Mouse (Mus musculus) neural tube, embryonic 13.5 days (tissue): ENCODE data around the gene Dennd1b. TPM values are rescaled to one million over a fixed set of nuclear protein-coding genes. Genes with fewer than 3 reads are reported as not detected.

Source experiments
- ATAC-seq: fragments of 200-750 bp; cut with Nextera tagmentation; 2 replicates; pipeline ENCODE4 v1.8.0; 2017; ENCODE audit warnings: low read depth, mild to moderate bottlenecking, moderate TSS enrichment, moderate library complexity
- H3K27ac ChIP-seq: fragments of 300-500 bp; sonication (generic); replicated peaks from 2 replicates; pipeline ENCODE4 v1.5.1; 2015; ENCODE audit warnings: moderate library complexity, mild to moderate bottlenecking, inconsistent platforms
- H3K27me3 ChIP-seq: fragments of 300-500 bp; sonication (generic); 2 replicates; pipeline ENCODE4 v1.6.1; 2015; ENCODE audit warnings: mild to moderate bottlenecking, inconsistent platforms
- H3K36me3 ChIP-seq: fragments of 300-500 bp; sonication (generic); 2 replicates; pipeline ENCODE4 v1.6.1; 2015; ENCODE audit warnings: mild to moderate bottlenecking, inconsistent platforms
- H3K4me1 ChIP-seq: fragments of 300-500 bp; sonication (generic); replicated peaks from 2 replicates; pipeline ENCODE4 v1.6.1; 2015; ENCODE audit warnings: inconsistent platforms
- H3K4me2 ChIP-seq: fragments of 300-500 bp; sonication (generic); 2 replicates; pipeline ENCODE4 v1.6.1; 2015; ENCODE audit warnings: inconsistent platforms, mild to moderate bottlenecking, moderate library complexity
- H3K4me3 ChIP-seq: fragments of 300-500 bp; sonication (generic); 2 replicates; pipeline ENCODE4 v1.5.1; 2015; ENCODE audit warnings: mild to moderate bottlenecking, inconsistent platforms
- H3K9ac ChIP-seq: fragments of 300-500 bp; sonication (generic); 2 replicates; pipeline ENCODE4 v1.6.1; 2015; ENCODE audit warnings: moderate library complexity, mild to moderate bottlenecking, inconsistent platforms
- H3K9me3 ChIP-seq: fragments of 300-500 bp; sonication (generic); 2 replicates; pipeline ENCODE4 v1.6.1; 2016; ENCODE audit warnings: inconsistent platforms
- WGBS: fragments of 180-500 bp; shearing (Covaris S2); methylation state at CpG from one replicate; pipeline ENCODE4 v1.1.7; 2015; 5-methylcytosine and 5-hydroxymethylcytosine counted together
- polyA plus RNA-seq: library from polyadenylated mRNA; unstranded; fragments of >200 nt; fragmentation: Nextera tagmentation; extraction: Ambion mirVana; gene quantifications from 2 replicates; pipeline ENCODE4 v1.2.1, GENCODE M21; 2015

Gene Dennd1b
- polyA plus RNA-seq, 1 experiment from 2014 or later = 8.0 TPM

- Histone ChIP-seq H3K4me3 (no peak overlapping the region), H3K27me3 (no peaks in the 10 kb centered on the region), H3K36me3 (no peaks in the 10 kb centered on the region; the same call in 1 of the 2 replicates), H3K9ac (no peak overlapping the region), H3K27ac (no peak overlapping the region), H3K9me3 (no peaks in the 10 kb centered on the region), H3K4me2 (no peak overlapping the region), H3K4me1 (peaks cover 7% of the 10 kb centered on the region; the same call in 1 of the 2 replicates)
- 82% methylated on average over 4 of the region's 4 CpGs for WGBS
- ATAC-seq = no peak
Measured at GRCm38 (mm10) chr1:139098088-139098487, 134.9 kb downstream of the Dennd1b start.

GRCm38 (mm10) chr1:139101725-139102124, 138.5 kb downstream of the Dennd1b start:
- Histone ChIP-seq H3K27ac (peak overlapping the region; percentile 71; the same call in 1 of the 2 replicates), H3K27me3 (no peaks in the 10 kb centered on the region), H3K9me3 (no peaks in the 10 kb centered on the region), H3K4me3 (no peak overlapping the region), H3K36me3 (peaks cover 16% of the 10 kb centered on the region), H3K4me1 (peaks cover 7% of the 10 kb centered on the region; the same call in 1 of the 2 replicates), H3K9ac (no peak overlapping the region), H3K4me2 (no peak overlapping the region)
- no peak for ATAC-seq
- 68% methylated on average over 9 of the region's 9 CpGs for WGBS

GRCm38 (mm10) chr1:139108251-139108650, 145.0 kb downstream of the Dennd1b start:
- H3K4me2 ChIP-seq = no peak overlapping the region
- H3K9ac ChIP-seq = no peak overlapping the region
- peaks cover 16% of the 10 kb centered on the region for H3K36me3 ChIP-seq
- H3K27ac ChIP-seq = no peak overlapping the region
- H3K27me3 ChIP-seq = no peaks in the 10 kb centered on the region
- 93% methylated on average over 2 of the region's 2 CpGs for WGBS
- H3K9me3 ChIP-seq = no peaks in the 10 kb centered on the region
- no peak for ATAC-seq
- no peak overlapping the region for H3K4me3 ChIP-seq
- H3K4me1 ChIP-seq = no peaks in the 10 kb centered on the region

- Histone ChIP-seq H3K9me3 (no peaks in the 10 kb centered on the region), H3K4me2 (no peak overlapping the region), H3K4me3 (no peak overlapping the region), H3K9ac (no peak overlapping the region), H3K36me3 (peaks cover 2% of the 10 kb centered on the region; the same call in 1 of the 2 replicates), H3K4me1 (no peaks in the 10 kb centered on the region), H3K27me3 (no peaks in the 10 kb centered on the region), H3K27ac (no peak overlapping the region)
- 99% methylated on average over 8 of the region's 8 CpGs for WGBS
- ATAC-seq = no peak
Measured at GRCm38 (mm10) chr1:139122626-139123025, 159.4 kb downstream of the Dennd1b start.

GRCm38 (mm10) chr1:139139644-139140043, 176.4 kb downstream of the Dennd1b start:
- Histone ChIP-seq H3K4me2 (no peak overlapping the region), H3K36me3 (peaks cover 8% of the 10 kb centered on the region), H3K9me3 (no peaks in the 10 kb centered on the region), H3K27ac (no peak overlapping the region), H3K4me3 (no peak overlapping the region), H3K9ac (no peak overlapping the region), H3K27me3 (no peaks in the 10 kb centered on the region), H3K4me1 (no peaks in the 10 kb centered on the region)
- ATAC-seq = no peak
- 53% methylated on average over 1 of the region's 1 CpGs for WGBS

GRCm38 (mm10) chr1:139145516-139145915, 182.3 kb downstream of the Dennd1b start:
- Histone ChIP-seq H3K27ac (no peak overlapping the region), H3K4me2 (no peak overlapping the region)
- 66% methylated on average over 2 of the region's 2 CpGs for WGBS

GRCm38 (mm10) chr1:139146306-139146705, 183.1 kb downstream of the Dennd1b start:
- Histone ChIP-seq H3K36me3 (peaks cover 18% of the 10 kb centered on the region), H3K4me3 (no peak overlapping the region), H3K4me2 (no peak overlapping the region), H3K4me1 (no peaks in the 10 kb centered on the region), H3K9me3 (no peaks in the 10 kb centered on the region), H3K9ac (no peak overlapping the region), H3K27ac (no peak overlapping the region), H3K27me3 (no peaks in the 10 kb centered on the region)
- 91% methylated on average over 3 of the region's 3 CpGs for WGBS
- no peak for ATAC-seq

More at GRCm38 (mm10) chr1:139145516-139145915, 182.3 kb downstream of the Dennd1b start:
- H3K36me3 ChIP-seq = peaks cover 18% of the 10 kb centered on the region
- H3K4me1 ChIP-seq = no peaks in the 10 kb centered on the region
- no peaks in the 10 kb centered on the region for H3K9me3 ChIP-seq
- H3K9ac ChIP-seq = no peak overlapping the region
- ATAC-seq = no peak
- H3K27me3 ChIP-seq = no peaks in the 10 kb centered on the region
- no peak overlapping the region for H3K4me3 ChIP-seq

GRCm38 (mm10) chr1:139153006-139153405, 189.8 kb downstream of the Dennd1b start:
- ATAC-seq = no peak
- Histone ChIP-seq H3K4me3 (no peak overlapping the region), H3K27ac (no peak overlapping the region), H3K9ac (no peak overlapping the region), H3K4me2 (no peak overlapping the region), H3K36me3 (no peaks in the 10 kb centered on the region), H3K4me1 (no peaks in the 10 kb centered on the region; the same call in 1 of the 2 replicates), H3K9me3 (no peaks in the 10 kb centered on the region), H3K27me3 (no peaks in the 10 kb centered on the region)
- WGBS = 37% methylated on average over 2 of the region's 2 CpGs

GRCm38 (mm10) chr1:139153493-139153892, 190.3 kb downstream of the Dennd1b start:
- no peak overlapping the region for H3K9ac ChIP-seq
- H3K9me3 ChIP-seq = no peaks in the 10 kb centered on the region
- ATAC-seq = no peak
- no peaks in the 10 kb centered on the region for H3K36me3 ChIP-seq
- no peak overlapping the region for H3K27ac ChIP-seq
- no peaks in the 10 kb centered on the region; the same call in 1 of the 2 replicates for H3K4me1 ChIP-seq
- H3K4me2 ChIP-seq = no peak overlapping the region
- no peaks in the 10 kb centered on the region for H3K27me3 ChIP-seq
- 28% methylated on average over 6 of the region's 6 CpGs for WGBS
- H3K4me3 ChIP-seq = no peak overlapping the region

- Histone ChIP-seq H3K27ac (no peak overlapping the region), H3K4me3 (no peak overlapping the region), H3K27me3 (no peaks in the 10 kb centered on the region), H3K4me2 (no peak overlapping the region), H3K9me3 (no peaks in the 10 kb centered on the region), H3K4me1 (no peaks in the 10 kb centered on the region; the same call in 1 of the 2 replicates), H3K36me3 (no peaks in the 10 kb centered on the region), H3K9ac (no peak overlapping the region)
- WGBS = 19% methylated on average over 3 of the region's 3 CpGs
- ATAC-seq = no peak
Measured at GRCm38 (mm10) chr1:139156397-139156796, 193.2 kb downstream of the Dennd1b start.

- Histone ChIP-seq H3K9ac (no peak overlapping the region), H3K4me1 (no peaks in the 10 kb centered on the region), H3K4me2 (no peak overlapping the region), H3K9me3 (no peaks in the 10 kb centered on the region), H3K4me3 (no peak overlapping the region), H3K36me3 (no peaks in the 10 kb centered on the region), H3K27ac (no peak overlapping the region), H3K27me3 (no peaks in the 10 kb centered on the region)
- 57% methylated on average over 3 of the region's 3 CpGs for WGBS
- no peak for ATAC-seq
Measured at GRCm38 (mm10) chr1:139161619-139162018, 198.4 kb downstream of the Dennd1b start.

- Histone ChIP-seq H3K9me3 (no peaks in the 10 kb centered on the region), H3K27me3 (no peaks in the 10 kb centered on the region), H3K27ac (no peak overlapping the region), H3K4me3 (no peak overlapping the region), H3K4me2 (no peak overlapping the region), H3K36me3 (no peaks in the 10 kb centered on the region), H3K4me1 (no peaks in the 10 kb centered on the region), H3K9ac (no peak overlapping the region)
- ATAC-seq = 0 out of 2 replicates have a peak, but pooled peaks have one; percentile 27
- 41% methylated on average over 5 of the region's 5 CpGs for WGBS
Measured at GRCm38 (mm10) chr1:139162814-139163213, 199.6 kb downstream of the Dennd1b start.
